Mouse (Mus musculus) erythroblast, embryonic 14.5 days (primary cell): ENCODE results near the gene Prrc2c.
"Not testable (repeated sequence)": the region's sequence is repeated elsewhere in the genome, so short reads cannot be mapped to it uniquely, and the experiment has no call there.

Experiments used
- GATA1 ChIP-seq: IDR thresholded peaks from 2 replicates; pipeline ENCODE4 v1.6.1; 2012; ENCODE audit warnings: low read length, inconsistent platforms, mixed read lengths
- TAL1 ChIP-seq: IDR thresholded peaks from 3 replicates; pipeline ENCODE4 v1.6.1; 2012; ENCODE audit warnings: low read length, inconsistent platforms, mixed read lengths

DNA sequence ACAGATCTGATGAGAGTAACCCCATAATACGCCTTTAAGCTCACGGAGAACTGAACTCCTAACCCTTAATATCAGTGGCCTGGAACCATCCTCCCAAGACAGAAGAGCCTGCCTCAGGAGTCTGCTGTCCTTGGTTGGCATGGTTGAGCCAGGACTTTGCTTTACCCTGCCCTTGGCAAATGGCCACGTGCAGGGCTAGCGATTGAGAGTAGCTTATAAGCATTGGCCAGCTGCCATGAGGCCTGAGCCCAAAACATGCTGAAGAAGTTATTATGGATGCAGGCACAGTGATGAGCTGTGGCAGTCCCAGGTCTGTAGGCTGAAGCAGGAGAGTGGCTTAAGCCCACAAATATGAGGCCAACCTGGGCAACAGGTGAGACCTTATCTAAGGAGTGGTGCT lies 112.5 kb downstream of the Prrc2c start:
- TF ChIP-seq GATA1, TAL1: not testable (repeated sequence)
